Mouse (Mus musculus) testis, adult 2 months (tissue): ENCODE measurements around the gene Ptprd. TPM values are rescaled to one million over a fixed set of nuclear protein-coding genes. Genes with fewer than 3 reads are reported as not detected.

Experiments
- H3K27ac ChIP-seq: fragments of 200-500 bp; 2 replicates; pipeline ENCODE4 v1.5.1; 2012; ENCODE audit warnings: low read depth, low read length; ENCODE audit not compliant: control insufficient read depth, insufficient read depth
- H3K27me3 ChIP-seq: fragments of 200-500 bp; 2 replicates; pipeline ENCODE4 v1.6.1; 2012; ENCODE audit warnings: mild to moderate bottlenecking, low read length, moderate library complexity; ENCODE audit not compliant: control insufficient read depth, insufficient read depth
- H3K36me3 ChIP-seq: fragments of 200-500 bp; 2 replicates; pipeline ENCODE4 v1.6.1; 2012; ENCODE audit warnings: mild to moderate bottlenecking, low read length; ENCODE audit not compliant: control insufficient read depth, insufficient read depth
- H3K4me1 ChIP-seq: fragments of 200-500 bp; 2 replicates; pipeline ENCODE4 v1.6.1; 2012; ENCODE audit warnings: low read length; ENCODE audit not compliant: control insufficient read depth, insufficient read depth
- H3K4me3 ChIP-seq: fragments of 200-500 bp; 2 replicates; pipeline ENCODE4 v1.5.1; 2012; ENCODE audit warnings: low read depth, mild to moderate bottlenecking, low read length, moderate library complexity, mixed read lengths; ENCODE audit not compliant: control insufficient read depth
- CTCF ChIP-seq: fragments of 200-500 bp; IDR thresholded peaks from 2 replicates; pipeline ENCODE4 v1.5.1; 2012; ENCODE audit warnings: low read depth, mild to moderate bottlenecking, inconsistent platforms, low read length, moderate library complexity; ENCODE audit not compliant: control insufficient read depth, insufficient read depth, insufficient replicate concordance
- POLR2A ChIP-seq: fragments of 200-500 bp; IDR thresholded peaks from 2 replicates; pipeline ENCODE4 v1.6.1; 2012; ENCODE audit warnings: low read depth, mild to moderate bottlenecking, inconsistent platforms, low read length, moderate library complexity; ENCODE audit not compliant: control insufficient read depth
- polyA plus RNA-seq: library from polyadenylated mRNA; depleted of rRNA; stranded (reverse); fragments of >200 nt; gene quantifications from 2 replicates; pipeline ENCODE4 v1.2.3, GENCODE M21; 2012

Ptprd gene
- polyA plus RNA-seq, 1 experiment = 3.4 TPM

- TF ChIP-seq POLR2A (no peak), CTCF (no peak)
- H3K4me3 ChIP-seq = no peak overlapping the region
- no peaks in the 10 kb centered on the region for H3K4me1 ChIP-seq
- no peaks in the 10 kb centered on the region for H3K27me3 ChIP-seq
- no peak overlapping the region for H3K27ac ChIP-seq
- H3K36me3 ChIP-seq = no peaks in the 10 kb centered on the region
These were observed 2021.0 kb downstream of the Ptprd start for GRCm38 (mm10) chr4:76190788-76191187.

DNA sequence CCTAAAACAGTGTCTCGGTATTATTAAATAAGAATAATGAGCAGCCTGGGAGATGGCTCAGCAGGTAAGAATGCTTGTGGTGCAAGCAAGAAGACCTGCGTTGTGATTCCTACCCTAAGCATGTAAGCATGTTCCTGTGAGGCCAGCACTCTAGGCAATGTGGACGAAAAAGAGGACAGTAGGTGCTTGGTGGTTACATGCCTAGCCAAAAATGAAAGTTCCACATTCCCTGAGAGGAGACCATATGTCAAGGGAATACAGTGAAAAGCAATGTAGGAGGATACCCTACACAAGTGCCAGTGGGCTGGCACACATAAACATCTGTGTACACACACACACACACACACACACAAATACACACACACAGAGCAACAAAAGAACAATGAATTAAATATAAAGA lies 2028.7 kb downstream of the Ptprd start:
- TF ChIP-seq CTCF (no peak), POLR2A (no peak)
- no peaks in the 10 kb centered on the region for H3K36me3 ChIP-seq
- no peak overlapping the region for H3K4me3 ChIP-seq
- H3K4me1 ChIP-seq = no peaks in the 10 kb centered on the region
- no peak overlapping the region for H3K27ac ChIP-seq
- H3K27me3 ChIP-seq = no peaks in the 10 kb centered on the region

DNA sequence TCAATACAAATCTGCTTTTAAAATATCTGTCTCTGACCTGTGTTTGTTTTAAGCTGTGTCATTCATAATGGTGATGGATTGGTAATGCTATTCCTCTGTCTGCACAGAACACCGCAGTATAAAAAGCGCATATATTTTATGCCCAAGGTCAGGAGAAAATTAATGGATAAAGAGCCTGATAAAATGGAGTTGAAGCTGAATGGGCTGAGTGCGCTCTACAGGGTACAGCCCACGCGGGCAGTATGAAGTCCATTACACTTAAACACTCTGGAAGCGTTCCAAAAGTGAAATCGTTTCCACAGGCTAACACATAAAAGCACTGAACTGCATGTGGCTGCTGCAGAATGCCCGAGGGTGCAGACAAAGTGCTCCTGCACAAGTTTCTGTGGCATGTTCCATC lies 2032.3 kb downstream of the Ptprd start:
- TF ChIP-seq CTCF (no peak), POLR2A (no peak)

GRCm38 (mm10) chr4:76175086-76175485 lies 2036.7 kb downstream of the Ptprd start:
- no peaks in the 10 kb centered on the region for H3K27me3 ChIP-seq
- no peaks in the 10 kb centered on the region for H3K4me1 ChIP-seq
- H3K27ac ChIP-seq = no peak overlapping the region
- TF ChIP-seq POLR2A = no peak
- no peak for TF ChIP-seq CTCF
- no peak overlapping the region for H3K4me3 ChIP-seq
- H3K36me3 ChIP-seq = no peaks in the 10 kb centered on the region

More for the DNA sequence above, 2032.3 kb downstream of the Ptprd start:
- Histone ChIP-seq H3K36me3 (no peaks in the 10 kb centered on the region), H3K4me3 (no peak overlapping the region), H3K4me1 (no peaks in the 10 kb centered on the region), H3K27ac (no peak overlapping the region), H3K27me3 (no peaks in the 10 kb centered on the region)

DNA sequence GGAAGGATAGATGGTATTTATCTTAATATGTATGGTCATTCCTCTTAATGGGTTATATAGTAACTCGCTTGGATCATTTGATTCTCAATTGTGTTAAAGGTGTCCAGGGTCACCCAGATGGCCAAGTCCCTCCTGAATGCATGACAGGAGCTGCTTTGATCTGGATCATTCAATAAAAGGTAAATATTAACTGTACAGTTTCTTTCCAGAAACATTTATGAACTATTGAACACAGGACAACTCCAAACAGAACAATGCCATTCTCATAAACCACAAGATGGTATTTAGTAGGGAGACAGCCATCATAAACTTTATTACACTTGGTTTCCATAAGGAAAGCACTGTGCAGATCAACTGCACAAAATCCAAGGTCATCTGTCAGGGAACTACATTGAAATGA lies 2056.0 kb downstream of the Ptprd start:
- TF ChIP-seq POLR2A (no peak), CTCF (no peak)
- H3K4me3 ChIP-seq = no peak overlapping the region
- no peaks in the 10 kb centered on the region for H3K4me1 ChIP-seq

GRCm38 (mm10) chr4:76154190-76154589 lies 2057.6 kb downstream of the Ptprd start:
- no peaks in the 10 kb centered on the region for H3K27me3 ChIP-seq
- H3K4me3 ChIP-seq = no peak overlapping the region
- no peaks in the 10 kb centered on the region for H3K4me1 ChIP-seq
- no peak overlapping the region for H3K27ac ChIP-seq
- no peaks in the 10 kb centered on the region for H3K36me3 ChIP-seq
- TF ChIP-seq CTCF (no peak), POLR2A (no peak)

More for the DNA sequence above, 2056.0 kb downstream of the Ptprd start:
- H3K27me3 ChIP-seq = no peaks in the 10 kb centered on the region
- H3K27ac ChIP-seq = no peak overlapping the region
- no peaks in the 10 kb centered on the region for H3K36me3 ChIP-seq

GRCm38 (mm10) chr4:76144925-76145324 lies 2066.8 kb downstream of the Ptprd start:
- H3K4me3 ChIP-seq = no peak overlapping the region
- H3K36me3 ChIP-seq = no peaks in the 10 kb centered on the region
- no peak for TF ChIP-seq CTCF
- no peak for TF ChIP-seq POLR2A
- no peaks in the 10 kb centered on the region for H3K4me1 ChIP-seq
- no peak overlapping the region for H3K27ac ChIP-seq
- no peaks in the 10 kb centered on the region for H3K27me3 ChIP-seq

- Histone ChIP-seq H3K4me3 (no peak overlapping the region), H3K4me1 (no peaks in the 10 kb centered on the region), H3K36me3 (no peaks in the 10 kb centered on the region), H3K27ac (no peak overlapping the region), H3K27me3 (no peaks in the 10 kb centered on the region)
- TF ChIP-seq POLR2A = no peak
- no peak for TF ChIP-seq CTCF
These were observed 2067.4 kb downstream of the Ptprd start for GRCm38 (mm10) chr4:76144333-76144732.
